Mouse (Mus musculus): ENCODE data around the gene Atad2b. TPM values are rescaled to one million over a fixed set of nuclear protein-coding genes. Genes with fewer than 3 reads are reported as not detected.
"Not testable (repeated sequence)": the region's sequence is repeated elsewhere in the genome, so short reads cannot be mapped to it uniquely, and the experiment has no call there.

Gene Atad2b
- total and polyA plus RNA-seq, 2 experiments: 5.3 to 12.5 TPM

GRCm38 (mm10) chr12:4906951-4907906 is 9.9 kb upstream of the Atad2b start, which contains the start of gene Ubxn2a:
Gene Ubxn2a, minus strand, starts transcription at chr12:4907705.
- TF ChIP-seq CTCF (IDR thresholded peaks at IDR 0.05; ENCODE audit: low read depth, low read length) (peak; percentile 35; the same call in 1 of the 2 replicates), POLR2A (IDR thresholded peaks at IDR 0.05; ENCODE audit: extremely low read depth, insufficient read depth, low read length) (peak; percentile 67)

GRCm38 (mm10) chr12:4908391-4908790 is 8.8 kb upstream of the Atad2b start:
- peaks cover 3% of the 10 kb centered on the region; the same call in 1 of the 2 replicates for H3K4me1 ChIP-seq (ENCODE audit: control insufficient read depth, insufficient read depth, low read length)
- no peak overlapping the region for H3K4me3 ChIP-seq (ENCODE audit: insufficient read depth, low read depth, low read length)
- no peaks in the 10 kb centered on the region; the same call in 1 of the 2 replicates for H3K79me2 ChIP-seq (ENCODE audit: control insufficient read depth, insufficient read depth, low read length)
- no peak for DNase-seq (ENCODE audit: extremely low read depth, low read depth, low spot score)
- no peak overlapping the region for H3K9ac ChIP-seq (ENCODE audit: low read depth, low read length)
- H3K36me3 ChIP-seq (ENCODE audit: control insufficient read depth, insufficient read depth, low read length): no peaks in the 10 kb centered on the region
- no peaks in the 10 kb centered on the region for H3K27me3 ChIP-seq (ENCODE audit: control insufficient read depth, insufficient read depth, low read length)
- TF ChIP-seq CTCF (IDR thresholded peaks at IDR 0.05; ENCODE audit: low read depth, low read length) (no peak), POLR2A (IDR thresholded peaks at IDR 0.05; ENCODE audit: extremely low read depth, insufficient read depth, low read length) (no peak)
- no peak overlapping the region for H3K27ac ChIP-seq (replicated peaks; ENCODE audit: insufficient read depth, low read depth, low read length)
- 91% methylated on average over 7 of the region's 7 CpGs for WGBS

More at GRCm38 (mm10) chr12:4906951-4907906, 9.9 kb upstream of the Atad2b start, which contains the start of gene Ubxn2a:
- H3K27me3 ChIP-seq (ENCODE audit: control insufficient read depth, insufficient read depth, low read length): no peaks in the 10 kb centered on the region
- WGBS: under 1% methylated on average over 125 of the region's 125 CpGs
- H3K27ac ChIP-seq (replicated peaks; ENCODE audit: insufficient read depth, low read depth, low read length): peak within 1 kb of the TSS; percentile 98
- peak within 1 kb of the TSS; percentile 99 for H3K9ac ChIP-seq (ENCODE audit: low read depth, low read length)
- H3K79me2 ChIP-seq (ENCODE audit: control insufficient read depth, insufficient read depth, low read length): no peaks in the 10 kb centered on the region; the same call in 1 of the 2 replicates
- H3K4me1 ChIP-seq (ENCODE audit: control insufficient read depth, insufficient read depth, low read length): no peaks in the 10 kb centered on the region
- H3K4me3 ChIP-seq (ENCODE audit: insufficient read depth, low read depth, low read length): peak within 1 kb of the TSS; percentile 96
- 0 out of 2 replicates have a peak, but pooled peaks cover 1% of the 10 kb centered on the region for H3K36me3 ChIP-seq (ENCODE audit: control insufficient read depth, insufficient read depth, low read length)
- peak; percentile 72 for DNase-seq (ENCODE audit: extremely low read depth, low read depth, low spot score)

GRCm38 (mm10) chr12:4910496-4910895 is 6.7 kb upstream of the Atad2b start:
- DNase-seq (ENCODE audit: extremely low read depth, low read depth, low spot score); H3K9ac ChIP-seq (ENCODE audit: low read depth, low read length); H3K36me3 ChIP-seq (ENCODE audit: control insufficient read depth, insufficient read depth, low read length); H3K27me3 ChIP-seq (ENCODE audit: control insufficient read depth, insufficient read depth, low read length); H3K27ac ChIP-seq (replicated peaks; ENCODE audit: insufficient read depth, low read depth, low read length); H3K4me1 ChIP-seq (ENCODE audit: control insufficient read depth, insufficient read depth, low read length); H3K4me3 ChIP-seq (ENCODE audit: insufficient read depth, low read depth, low read length); H3K79me2 ChIP-seq (ENCODE audit: control insufficient read depth, insufficient read depth, low read length): not testable (repeated sequence)
- 94% methylated on average over 1 of the region's 1 CpGs for WGBS

- Histone ChIP-seq H3K36me3 (ENCODE audit: control insufficient read depth, insufficient read depth, low read length) (no peaks in the 10 kb centered on the region), H3K79me2 (ENCODE audit: control insufficient read depth, insufficient read depth, low read length) (no peaks in the 10 kb centered on the region), H3K9ac (ENCODE audit: low read depth, low read length) (no peak overlapping the region), H3K4me3 (ENCODE audit: insufficient read depth, low read depth, low read length) (no peak overlapping the region), H3K27ac (replicated peaks; ENCODE audit: insufficient read depth, low read depth, low read length) (no peak overlapping the region), H3K4me1 (ENCODE audit: control insufficient read depth, insufficient read depth, low read length) (peaks cover 5% of the 10 kb centered on the region; the same call in 1 of the 2 replicates), H3K27me3 (ENCODE audit: control insufficient read depth, insufficient read depth, low read length) (no peaks in the 10 kb centered on the region)
- no peak for DNase-seq (ENCODE audit: extremely low read depth, low read depth, low spot score)
- TF ChIP-seq POLR2A (IDR thresholded peaks at IDR 0.05; ENCODE audit: extremely low read depth, insufficient read depth, low read length): no peak
- no peak for TF ChIP-seq CTCF (IDR thresholded peaks at IDR 0.05; ENCODE audit: low read depth, low read length)
- 67% methylated on average over 4 of the region's 4 CpGs for WGBS
These were observed 5.4 kb upstream of the Atad2b start for GRCm38 (mm10) chr12:4911716-4912115.

- Histone ChIP-seq H3K36me3 (ENCODE audit: control insufficient read depth, insufficient read depth, low read length) (no peaks in the 10 kb centered on the region), H3K4me1 (ENCODE audit: control insufficient read depth, insufficient read depth, low read length) (peaks cover 6% of the 10 kb centered on the region; the same call in 1 of the 2 replicates), H3K9ac (ENCODE audit: low read depth, low read length) (no peak overlapping the region), H3K27me3 (ENCODE audit: control insufficient read depth, insufficient read depth, low read length) (no peaks in the 10 kb centered on the region), H3K79me2 (ENCODE audit: control insufficient read depth, insufficient read depth, low read length) (no peaks in the 10 kb centered on the region; the same call in 1 of the 2 replicates), H3K27ac (replicated peaks; ENCODE audit: insufficient read depth, low read depth, low read length) (no peak overlapping the region), H3K4me3 (ENCODE audit: insufficient read depth, low read depth, low read length) (no peak overlapping the region)
- WGBS: 72% methylated on average over 3 of the region's 3 CpGs
- no peak for TF ChIP-seq POLR2A (IDR thresholded peaks at IDR 0.05; ENCODE audit: extremely low read depth, insufficient read depth, low read length)
- TF ChIP-seq CTCF (IDR thresholded peaks at IDR 0.05; ENCODE audit: low read depth, low read length): no peak
- DNase-seq (ENCODE audit: extremely low read depth, low read depth, low spot score): no peak
These were observed 2.7 kb upstream of the Atad2b start for GRCm38 (mm10) chr12:4914441-4914840.

Measured in liver, adult 2 months (tissue).